Mouse (Mus musculus) B cell, adult (primary cell): ENCODE measurements around the gene Nup133. TPM values are rescaled to one million over a fixed set of nuclear protein-coding genes. Genes with fewer than 3 reads are reported as not detected.

Experiments
- total RNA-seq: library from RNA; stranded (reverse); gene quantifications from 4 replicates; pipeline ENCODE4 v1.2.4, GENCODE M21; 2023; ENCODE audit not compliant: inconsistent age

Nup133 gene
- total RNA-seq: 34.3 to 36.8 TPM (median 36.5 TPM) in 4 replicates

GRCm38 (mm10) chr8:123948942-123949685 lies at the start of gene Nup133:
TSS of gene Nup133 (minus strand) at chr8:123949265.

GRCm38 (mm10) chr8:123982826-123983400 lies 33.8 kb upstream of the Nup133 start, which contains the start of gene Abcb10:
TSS of gene Abcb10 (minus strand) at chr8:123983122.

GRCm38 (mm10) chr8:123894502-123895097 lies 54.5 kb downstream of the Nup133 start, which contains the start of gene Acta1:
TSS of gene Acta1 (minus strand) at chr8:123894751.

DNA sequence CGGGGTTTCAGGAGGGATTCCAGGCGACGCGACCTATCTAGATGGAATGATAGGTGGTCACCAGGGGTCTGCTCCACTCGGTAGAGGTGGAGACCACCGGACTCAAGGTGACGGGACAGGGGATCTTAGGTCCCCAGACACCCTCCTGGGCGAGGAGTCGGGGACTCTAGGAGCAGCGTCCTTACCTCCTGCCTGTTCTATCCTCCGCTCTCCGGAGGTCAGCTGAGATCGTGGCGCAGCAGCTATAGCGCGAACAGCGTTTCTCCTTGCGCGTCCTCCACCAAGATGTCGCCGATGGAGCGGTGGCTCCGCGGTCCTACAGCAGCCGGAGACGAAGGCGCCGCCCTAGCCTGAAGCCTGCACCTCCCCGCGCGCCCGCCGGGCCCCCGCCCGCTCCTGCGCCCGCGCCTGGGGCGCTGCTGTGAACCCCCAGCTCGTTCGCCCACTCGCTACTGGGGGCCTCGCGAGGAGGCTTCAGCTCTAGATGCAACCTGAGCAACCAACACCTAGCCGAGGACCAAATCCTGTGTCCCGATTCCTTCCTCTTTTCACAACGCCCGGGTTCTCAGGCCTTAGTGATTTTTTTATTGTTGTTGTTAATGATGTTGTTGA lies 89.3 kb downstream of the Nup133 start, which contains the start of gene Ccsap:
Gene Ccsap, minus strand, starts transcription at position 562 of the 612 bp plus-strand sequence.

Other genes with a start within 250 kb of the Nup133 start
- gene Rab4a, start 143.3 kb downstream of the Nup133 start, total RNA-seq: not detected in 4 replicates
- gene Ccsap, start 89.1 kb downstream of the Nup133 start, total RNA-seq: 19.9 to 23.3 TPM (median 20.3 TPM) in 4 replicates
- 0.35 TPM in 1 of 4 replicates, not detected in the others for gene Acta1, start 54.5 kb downstream of the Nup133 start, total RNA-seq
- 12.2 to 14.8 TPM (median 13.7 TPM) in 4 replicates for gene Abcb10, start 33.9 kb upstream of the Nup133 start, total RNA-seq
- 64.1 to 71.4 TPM (median 65.4 TPM) in 4 replicates for gene Taf5l, start 72.1 kb upstream of the Nup133 start, total RNA-seq
- gene Urb2, start 72.2 kb upstream of the Nup133 start, total RNA-seq: 22.5 to 24.3 TPM (median 23.0 TPM) in 4 replicates